Mouse (Mus musculus): ENCODE measurements around the gene Tmem270. TPM values are rescaled to one million over a fixed set of nuclear protein-coding genes. Genes with fewer than 3 reads are reported as not detected.

Gene Tmem270
- polyA plus RNA-seq, 1 experiment = not detected

- Histone ChIP-seq H3K4me1 (ENCODE audit: control insufficient read depth, insufficient read depth, low read length) (no peaks in the 10 kb centered on the region), H3K4me3 (replicated peaks; ENCODE audit: extremely low read depth, low read depth, low read length) (no peak within 1 kb of the TSS)
- no peak for TF ChIP-seq CTCF (IDR thresholded peaks at IDR 0.05; ENCODE audit: insufficient read depth, low read length)
- TF ChIP-seq POLR2A (IDR thresholded peaks at IDR 0.05; ENCODE audit: borderline replicate concordance, extremely low read depth, low read depth, low read length) = no peak
- DNase-seq = no peak
- WGBS = 77% methylated on average over 8 of the region's 8 CpGs
Observed at GRCm38 (mm10) chr5:134915311-134915710, 8.8 kb upstream of the Tmem270 start, which contains the start of gene Cldn13. Cldn13 (minus strand) TSS chr5:134915526.

GRCm38 (mm10) chr5:134914510-134914909 lies 8.0 kb upstream of the Tmem270 start:
- no peak overlapping the region for H3K4me3 ChIP-seq (replicated peaks; ENCODE audit: extremely low read depth, low read depth, low read length)
- 79% methylated on average over 8 of the region's 8 CpGs for WGBS
- TF ChIP-seq POLR2A (IDR thresholded peaks at IDR 0.05; ENCODE audit: borderline replicate concordance, extremely low read depth, low read depth, low read length) = no peak
- TF ChIP-seq CTCF (IDR thresholded peaks at IDR 0.05; ENCODE audit: insufficient read depth, low read length) = no peak

GRCm38 (mm10) chr5:134913753-134914152 lies 7.2 kb upstream of the Tmem270 start:
- Histone ChIP-seq H3K4me3 (replicated peaks; ENCODE audit: extremely low read depth, low read depth, low read length) (no peak overlapping the region), H3K4me1 (ENCODE audit: control insufficient read depth, insufficient read depth, low read length) (no peaks in the 10 kb centered on the region)
- TF ChIP-seq POLR2A (IDR thresholded peaks at IDR 0.05; ENCODE audit: borderline replicate concordance, extremely low read depth, low read depth, low read length) (no peak), CTCF (IDR thresholded peaks at IDR 0.05; ENCODE audit: insufficient read depth, low read length) (no peak)
- 84% methylated on average over 4 of the region's 4 CpGs for WGBS
- no peak for DNase-seq

More at GRCm38 (mm10) chr5:134914510-134914909, 8.0 kb upstream of the Tmem270 start:
- DNase-seq = no peak
- H3K4me1 ChIP-seq (ENCODE audit: control insufficient read depth, insufficient read depth, low read length) = no peaks in the 10 kb centered on the region

- TF ChIP-seq CTCF (IDR thresholded peaks at IDR 0.05; ENCODE audit: insufficient read depth, low read length) = no peak
- no peak for TF ChIP-seq POLR2A (IDR thresholded peaks at IDR 0.05; ENCODE audit: borderline replicate concordance, extremely low read depth, low read depth, low read length)
- DNase-seq = no peak
- Histone ChIP-seq H3K4me1 (ENCODE audit: control insufficient read depth, insufficient read depth, low read length) (no peaks in the 10 kb centered on the region), H3K4me3 (replicated peaks; ENCODE audit: extremely low read depth, low read depth, low read length) (no peak overlapping the region)
- 73% methylated on average over 3 of the region's 3 CpGs for WGBS
Observed at GRCm38 (mm10) chr5:134913352-134913751, 6.8 kb upstream of the Tmem270 start.

- WGBS = 51% methylated on average over 2 of the region's 2 CpGs
- TF ChIP-seq CTCF (IDR thresholded peaks at IDR 0.05; ENCODE audit: insufficient read depth, low read length) (no peak), POLR2A (IDR thresholded peaks at IDR 0.05; ENCODE audit: borderline replicate concordance, extremely low read depth, low read depth, low read length) (no peak)
Observed at GRCm38 (mm10) chr5:134911901-134912300, 5.4 kb upstream of the Tmem270 start.

GRCm38 (mm10) chr5:134907135-134907534 lies 602 bp upstream of the Tmem270 start:
- Histone ChIP-seq H3K4me3 (replicated peaks; ENCODE audit: extremely low read depth, low read depth, low read length) (no peak overlapping the region), H3K4me1 (ENCODE audit: control insufficient read depth, insufficient read depth, low read length) (no peaks in the 10 kb centered on the region)
- WGBS = under 1% methylated on average over 13 of the region's 13 CpGs
- DNase-seq = peak; percentile 94
- TF ChIP-seq CTCF (IDR thresholded peaks at IDR 0.05; ENCODE audit: insufficient read depth, low read length) (peak; percentile 91), POLR2A (IDR thresholded peaks at IDR 0.05; ENCODE audit: borderline replicate concordance, extremely low read depth, low read depth, low read length) (no peak)

More at GRCm38 (mm10) chr5:134911901-134912300, 5.4 kb upstream of the Tmem270 start:
- H3K4me1 ChIP-seq (ENCODE audit: control insufficient read depth, insufficient read depth, low read length) = no peaks in the 10 kb centered on the region
- H3K4me3 ChIP-seq (replicated peaks; ENCODE audit: extremely low read depth, low read depth, low read length) = no peak overlapping the region
- DNase-seq = no peak

GRCm38 (mm10) chr5:134901644-134902027 lies 4.9 kb downstream of the Tmem270 start:
- no peaks in the 10 kb centered on the region for H3K4me1 ChIP-seq (ENCODE audit: control insufficient read depth, insufficient read depth, low read length)
- WGBS = 59% methylated on average over 8 of the region's 8 CpGs
- no peak overlapping the region for H3K4me3 ChIP-seq (replicated peaks; ENCODE audit: extremely low read depth, low read depth, low read length)
- DNase-seq = no peak
- no peak for TF ChIP-seq POLR2A (IDR thresholded peaks at IDR 0.05; ENCODE audit: borderline replicate concordance, extremely low read depth, low read depth, low read length)
- TF ChIP-seq CTCF (IDR thresholded peaks at IDR 0.05; ENCODE audit: insufficient read depth, low read length) = no peak

- WGBS = 32% methylated on average over 12 of the region's 12 CpGs
- no peak for DNase-seq
- TF ChIP-seq POLR2A (IDR thresholded peaks at IDR 0.05; ENCODE audit: borderline replicate concordance, extremely low read depth, low read depth, low read length) (no peak), CTCF (IDR thresholded peaks at IDR 0.05; ENCODE audit: insufficient read depth, low read length) (peak; percentile 62)
- Histone ChIP-seq H3K4me1 (ENCODE audit: control insufficient read depth, insufficient read depth, low read length) (no peaks in the 10 kb centered on the region), H3K4me3 (replicated peaks; ENCODE audit: extremely low read depth, low read depth, low read length) (no peak overlapping the region)
Observed at GRCm38 (mm10) chr5:134901012-134901643, 5.4 kb downstream of the Tmem270 start.

- Histone ChIP-seq H3K4me1 (ENCODE audit: control insufficient read depth, insufficient read depth, low read length) (no peaks in the 10 kb centered on the region; the same call in 1 of the 2 replicates), H3K4me3 (replicated peaks; ENCODE audit: extremely low read depth, low read depth, low read length) (no peak overlapping the region)
- 39% methylated on average over 17 of the region's 17 CpGs for WGBS
- TF ChIP-seq CTCF (IDR thresholded peaks at IDR 0.05; ENCODE audit: insufficient read depth, low read length) (no peak), POLR2A (IDR thresholded peaks at IDR 0.05; ENCODE audit: borderline replicate concordance, extremely low read depth, low read depth, low read length) (no peak)
- no peak for DNase-seq
Observed at GRCm38 (mm10) chr5:134897596-134897995, 8.9 kb downstream of the Tmem270 start.

- DNase-seq = no peak
- Histone ChIP-seq H3K4me1 (ENCODE audit: control insufficient read depth, insufficient read depth, low read length) (peaks cover 3% of the 10 kb centered on the region), H3K4me3 (replicated peaks; ENCODE audit: extremely low read depth, low read depth, low read length) (no peak overlapping the region)
- TF ChIP-seq CTCF (IDR thresholded peaks at IDR 0.05; ENCODE audit: insufficient read depth, low read length) = no peak
- no peak for TF ChIP-seq POLR2A (IDR thresholded peaks at IDR 0.05; ENCODE audit: borderline replicate concordance, extremely low read depth, low read depth, low read length)
- WGBS = 89% methylated on average over 8 of the region's 8 CpGs
Observed at GRCm38 (mm10) chr5:134896965-134897364, 9.6 kb downstream of the Tmem270 start.

Measured in lung, adult 2 months (tissue).